Comparison of ENCODE assay signal across 8 mouse cellular contexts in the genomic region with DNA sequence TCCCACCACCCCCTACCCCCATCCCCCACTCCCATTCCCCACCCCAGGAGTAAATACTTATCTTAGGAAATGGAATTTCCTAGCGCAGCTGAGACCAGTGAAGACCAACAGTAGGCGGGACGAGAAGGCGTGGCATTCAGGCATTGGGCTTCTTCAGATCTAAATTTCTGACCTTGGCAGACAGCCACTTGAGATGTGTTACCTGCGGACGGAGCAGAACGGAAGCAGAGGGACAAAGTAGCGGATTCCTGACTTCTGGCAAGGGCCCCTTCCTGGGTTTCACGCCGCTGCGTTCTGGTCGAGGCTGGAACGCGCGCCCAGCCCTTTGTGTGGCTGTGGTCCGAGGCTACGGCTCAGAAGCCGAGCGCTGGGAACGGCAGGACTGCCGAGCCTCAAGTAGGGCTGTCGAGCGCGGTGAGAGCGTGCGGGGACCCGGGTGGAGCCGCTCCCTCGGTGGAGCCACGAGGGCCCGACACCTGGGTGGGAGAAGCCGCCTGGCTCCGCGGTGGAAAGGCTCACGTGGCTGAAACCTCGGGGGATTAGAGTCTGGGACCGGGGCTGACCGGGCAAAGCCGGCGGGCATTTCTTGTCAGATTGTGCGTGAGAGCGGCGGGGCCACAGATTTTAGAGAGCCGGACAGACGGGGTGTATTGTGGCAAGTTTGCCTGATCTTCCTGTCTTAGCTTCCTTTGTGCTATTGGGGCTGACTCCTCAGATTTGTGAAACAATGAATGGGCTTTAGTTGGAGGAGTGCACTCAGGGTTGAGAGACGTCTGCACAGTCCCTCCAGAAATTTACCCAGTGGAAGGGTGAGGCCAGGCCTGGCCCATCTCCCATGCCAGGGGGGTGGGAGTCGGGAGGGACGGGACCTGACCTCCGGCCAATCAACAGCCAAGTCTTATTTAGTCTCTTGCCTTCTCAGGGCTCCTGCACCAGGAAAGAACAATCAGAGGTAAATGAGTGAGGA. TPM values are rescaled to one million over a fixed set of nuclear protein-coding genes. Genes with fewer than 3 reads are reported as not detected.
DNase-seq lines count a peak whose midpoint lies in the region; ATAC-seq lines count a peak whose summit lies in the region.

No protein-coding gene starts in this region.

- H3K27me3 ChIP-seq in liver, embryonic 12.5 days (replicated peaks), result peaks cover 25% of the 10 kb centered on the region

- H3K4me3 ChIP-seq in liver, embryonic 12.5 days, result peak overlapping the region; percentile 55

- peak; percentile 59 to 77 for DNase-seq in left cerebral cortex, postnatal 10 days (ENCODE audit: extremely low spot score in 1 of 2, low spot score in 2 of 2)
- no peak for DNase-seq in left cerebral cortex, adult 9 months (ENCODE audit: low spot score in 2 of 2)
- peak; percentile 86 to 89 for DNase-seq in cerebellum, postnatal 10 days
- DNase-seq in gastrocnemius, postnatal 14 days, result peak; percentile 27
- DNase-seq in induced T-regulatory cell, adult 2 months (ENCODE audit: low read depth), result peak; percentile 25
- peak; percentile 78 for DNase-seq in neural tube, embryonic 10.5 days (ENCODE audit: extremely low spot score, low spot score)

- intact Hi-C loops in left cerebral cortex, postnatal 10 days (cut with DNase I), result loop anchor here (5.0 kb wide), 2 partner anchors 45 kb away; a partner anchor contains a TSS
- intact Hi-C loops in gastrocnemius, postnatal 14 days (cut with DNase I; ENCODE audit: low total_unique reads), result no loop called here

- peak overlapping the region; percentile 61 for H3K9ac ChIP-seq in liver, embryonic 12.5 days

- ATAC-seq in liver, embryonic 12.5 days, result peak; percentile 55
- ATAC-seq in monocyte, adult 5-6 weeks (replicated peaks; ENCODE audit: insufficient number of reproducible peaks, low FRiP score, low TSS enrichment, poor library complexity, severe bottlenecking), result no peak

- H3K4me1 ChIP-seq in liver, embryonic 12.5 days, result no peaks in the 10 kb centered on the region; the same call in 1 of the 2 replicates

- no peaks in the 10 kb centered on the region for H3K36me3 ChIP-seq in liver, embryonic 12.5 days

- H3K27ac ChIP-seq in liver, embryonic 12.5 days, result peak overlapping the region; percentile 48; the same call in 1 of the 2 replicates

- 2% methylated on average over 49 of the region's 49 CpGs for WGBS in liver, embryonic 12.5 days (ENCODE audit: insufficient replicate concordance)

- H3K4me2 ChIP-seq in liver, embryonic 12.5 days, result peak overlapping the region; percentile 66

- H3K9me3 ChIP-seq in liver, embryonic 12.5 days (replicated peaks), result no peaks in the 10 kb centered on the region

RNA-seq across cellular contexts. Expression of a gene that starts 1.7 kb away (rescaled TPM):
- 10 to 100 TPM; 68.8 to 72.1 TPM for total RNA-seq in left cerebral cortex, postnatal 10 days (2021)
- total RNA-seq in gastrocnemius, postnatal 14 days (2021), result 1 to 10 TPM in 1 of 2 experiments, under 1 TPM in 1; 0.74 to 1.5 TPM
- polyA plus RNA-seq in liver, embryonic 12.5 days (2016; fragmentation: Nextera tagmentation; extraction: Ambion mirVana), result 11.2 and 11.8 TPM in 2 replicates
- 0.64 to 3.4 TPM in 2 of 3 replicates, not detected in the other for total RNA-seq in monocyte, adult 5-6 weeks (2017)

RNA-seq across cellular contexts. Expression of a gene that starts 13.3 kb away (rescaled TPM):
- 1 to 10 TPM; 3.6 to 3.9 TPM for total RNA-seq in left cerebral cortex, postnatal 10 days (2021)
- total RNA-seq in gastrocnemius, postnatal 14 days (2021), result not detected
- polyA plus RNA-seq in liver, embryonic 12.5 days (2016; fragmentation: Nextera tagmentation; extraction: Ambion mirVana), result 0.11 TPM in 1 of 2 replicates, not detected in the other
- total RNA-seq in monocyte, adult 5-6 weeks (2017), result not detected in 3 replicates

RNA-seq across cellular contexts. Expression of a gene that starts 20.6 kb away (rescaled TPM):
- total RNA-seq in left cerebral cortex, postnatal 10 days (2021), result 10 to 100 TPM in 1 of 2 experiments, 1 to 10 TPM in 1; 3.7 to 11.2 TPM
- not detected for total RNA-seq in gastrocnemius, postnatal 14 days (2021)
- polyA plus RNA-seq in liver, embryonic 12.5 days (2016; fragmentation: Nextera tagmentation; extraction: Ambion mirVana), result not detected in 2 replicates
- not detected in 3 replicates for total RNA-seq in monocyte, adult 5-6 weeks (2017)

RNA-seq across cellular contexts. Expression of a gene that starts 21.6 kb away (rescaled TPM):
- total RNA-seq in left cerebral cortex, postnatal 10 days (2021), result under 1 TPM in 1 of 2 experiments, not detected in 1; 0.87 TPM
- under 1 TPM in 1 of 2 experiments, not detected in 1; 0.25 TPM for total RNA-seq in gastrocnemius, postnatal 14 days (2021)
- not detected in 2 replicates for polyA plus RNA-seq in liver, embryonic 12.5 days (2016; fragmentation: Nextera tagmentation; extraction: Ambion mirVana)
- total RNA-seq in monocyte, adult 5-6 weeks (2017), result not detected in 3 replicates

RNA-seq across cellular contexts. Expression of a gene that starts 43.1 kb away (rescaled TPM):
- total RNA-seq in left cerebral cortex, postnatal 10 days (2021), result 100 to 1,000 TPM; 579 to 604 TPM
- 10 to 100 TPM in 1 of 2 experiments, 1 to 10 TPM in 1; 9.8 to 10.3 TPM for total RNA-seq in gastrocnemius, postnatal 14 days (2021)
- 1.1 and 1.6 TPM in 2 replicates for polyA plus RNA-seq in liver, embryonic 12.5 days (2016; fragmentation: Nextera tagmentation; extraction: Ambion mirVana)
- total RNA-seq in monocyte, adult 5-6 weeks (2017), result 20.1 to 24.2 TPM (median 24.1 TPM) in 3 replicates

Comparison
In these comparisons a context has a peak if more than half of its experiments do, and no peak if none do; other contexts are left out.
1. DNase-seq: peak in left cerebral cortex, postnatal 10 days (2 of 2), cerebellum, postnatal 10 days (2 of 2), gastrocnemius, postnatal 14 days (single experiment), induced T-regulatory cell, adult 2 months (single experiment) and neural tube, embryonic 10.5 days (single experiment); none in left cerebral cortex, adult 9 months (0 of 2).
2. RNA of a gene that starts 1.7 kb away (total RNA-seq): 68.8 to 72.1 TPM in left cerebral cortex, postnatal 10 days; 0.74 to 1.5 TPM in gastrocnemius, postnatal 14 days and 0.64 to 3.4 TPM in monocyte, adult 5-6 weeks; every median in the first group is over 10 times any median in the second.